Mouse (Mus musculus) bone marrow, adult 2 months (tissue): Measurements from ENCODE around the gene 4430402I18Rik. TPM values are rescaled to one million over a fixed set of nuclear protein-coding genes. Genes with fewer than 3 reads are reported as not detected.

ENCODE experiments used
- H3K27ac ChIP-seq: fragments of 200-500 bp; 2 replicates; pipeline ENCODE4 v1.5.1; 2012; ENCODE audit warnings: low read depth, mild to moderate bottlenecking, control low read depth, inconsistent platforms, low read length; ENCODE audit not compliant: control insufficient read depth, poor library complexity, insufficient read depth
- H3K4me1 ChIP-seq: fragments of 200-500 bp; 2 replicates; pipeline ENCODE4 v1.6.1; 2011; ENCODE audit warnings: low read length; ENCODE audit not compliant: control insufficient read depth, insufficient read depth
- H3K4me3 ChIP-seq: fragments of 200-500 bp; replicated peaks from 2 replicates; pipeline ENCODE3; 2011; ENCODE audit warnings: mild to moderate bottlenecking, low read depth, low read length, control low read depth; ENCODE audit not compliant: control insufficient read depth
- CTCF ChIP-seq: fragments of 200-500 bp; IDR thresholded peaks from 2 replicates; pipeline ENCODE4 v1.5.1; 2011; ENCODE audit warnings: low read length, control low read depth; ENCODE audit not compliant: control insufficient read depth, insufficient read depth
- POLR2A ChIP-seq: fragments of 200-500 bp; IDR thresholded peaks from 2 replicates; pipeline ENCODE4 v1.6.1; 2011; ENCODE audit warnings: low read depth, mild to moderate bottlenecking, control low read depth, low read length, borderline replicate concordance; ENCODE audit not compliant: control insufficient read depth
- WGBS: fragments of 180-500 bp; shearing (Covaris S2); methylation state at CpG from one replicate; pipeline ENCODE4 v1.1.7; 2018; 5-methylcytosine and 5-hydroxymethylcytosine counted together
- polyA plus RNA-seq: library from polyadenylated mRNA; stranded (reverse); fragments of >200 nt; gene quantifications from 2 replicates; pipeline ENCODE4 v1.2.4, GENCODE M21; 2011; ENCODE audit warnings: low replicate concordance; ENCODE audit not compliant: missing spikeins, insufficient read depth, insufficient read length

4430402I18Rik gene
- polyA plus RNA-seq, 1 experiment: not detected

DNA sequence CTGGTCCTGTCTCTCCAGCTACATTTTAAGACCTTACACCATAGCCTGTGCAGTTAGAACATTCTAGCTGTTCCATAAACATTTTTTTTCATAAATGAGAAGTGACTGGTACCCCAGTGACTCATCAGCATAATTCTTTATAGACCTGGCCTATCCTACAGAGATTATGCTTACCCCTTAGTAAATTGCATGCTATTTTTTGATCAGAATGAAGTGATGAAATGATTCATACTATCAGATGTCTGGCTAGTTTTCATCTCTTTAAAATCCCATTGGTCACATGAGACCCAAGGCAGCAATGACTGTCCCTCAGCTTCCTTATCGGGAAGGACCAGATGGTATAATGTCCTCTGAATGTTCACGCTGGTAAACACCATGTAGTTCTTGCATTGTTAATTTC lies 66.8 kb downstream of the 4430402I18Rik start:
- 78% methylated on average over 2 of the region's 2 CpGs for WGBS
- H3K4me3 ChIP-seq: no peak overlapping the region
- H3K27ac ChIP-seq: no peak overlapping the region
- TF ChIP-seq POLR2A (no peak), CTCF (no peak)
- no peaks in the 10 kb centered on the region for H3K4me1 ChIP-seq

DNA sequence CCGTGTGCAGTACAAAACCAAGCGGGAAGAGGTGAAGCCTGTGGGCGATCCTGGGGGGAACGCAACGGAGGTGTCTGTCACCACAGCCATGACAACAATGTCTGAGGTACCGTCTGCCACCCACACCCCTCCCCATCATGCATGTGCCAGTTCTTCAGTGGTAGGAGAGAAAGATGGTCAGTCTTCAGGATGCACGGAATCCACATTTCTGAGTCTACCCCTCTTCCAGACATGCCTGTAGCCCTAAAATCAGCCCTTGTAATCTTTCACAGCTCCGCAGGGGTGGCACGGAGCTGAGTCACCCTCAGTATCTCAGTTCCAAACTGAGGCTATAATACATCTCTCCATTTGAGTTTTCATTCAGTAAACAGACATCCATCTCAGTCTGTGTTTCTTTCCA lies 70.1 kb downstream of the 4430402I18Rik start:
- TF ChIP-seq CTCF (no peak), POLR2A (no peak)
- 84% methylated on average over 9 of the region's 9 CpGs for WGBS
- H3K4me1 ChIP-seq: no peaks in the 10 kb centered on the region
- H3K4me3 ChIP-seq: no peak overlapping the region
- no peak overlapping the region for H3K27ac ChIP-seq

GRCm38 (mm10) chr19:28896639-28897038 lies 71.0 kb downstream of the 4430402I18Rik start:
- Histone ChIP-seq H3K4me3 (no peak overlapping the region), H3K4me1 (no peaks in the 10 kb centered on the region), H3K27ac (no peak overlapping the region)
- TF ChIP-seq POLR2A: no peak
- no peak for TF ChIP-seq CTCF
- WGBS: 72% methylated on average over 1 of the region's 1 CpGs

- Histone ChIP-seq H3K27ac (no peak overlapping the region), H3K4me3 (no peak overlapping the region), H3K4me1 (no peaks in the 10 kb centered on the region)
- WGBS: 93% methylated on average over 1 of the region's 1 CpGs
- TF ChIP-seq CTCF (no peak), POLR2A (no peak)
Observed at GRCm38 (mm10) chr19:28891864-28892263, 75.7 kb downstream of the 4430402I18Rik start.

GRCm38 (mm10) chr19:28891238-28891637 lies 76.4 kb downstream of the 4430402I18Rik start:
- Histone ChIP-seq H3K4me3 (no peak overlapping the region), H3K27ac (no peak overlapping the region), H3K4me1 (no peaks in the 10 kb centered on the region)
- TF ChIP-seq CTCF: no peak
- TF ChIP-seq POLR2A: no peak
- WGBS: 77% methylated on average over 5 of the region's 5 CpGs

- 62% methylated on average over 3 of the region's 3 CpGs for WGBS
- no peak overlapping the region for H3K4me3 ChIP-seq
- no peak for TF ChIP-seq CTCF
- TF ChIP-seq POLR2A: no peak
- no peaks in the 10 kb centered on the region for H3K4me1 ChIP-seq
- H3K27ac ChIP-seq: no peak overlapping the region
Observed at GRCm38 (mm10) chr19:28889251-28889650, 78.3 kb downstream of the 4430402I18Rik start.

DNA sequence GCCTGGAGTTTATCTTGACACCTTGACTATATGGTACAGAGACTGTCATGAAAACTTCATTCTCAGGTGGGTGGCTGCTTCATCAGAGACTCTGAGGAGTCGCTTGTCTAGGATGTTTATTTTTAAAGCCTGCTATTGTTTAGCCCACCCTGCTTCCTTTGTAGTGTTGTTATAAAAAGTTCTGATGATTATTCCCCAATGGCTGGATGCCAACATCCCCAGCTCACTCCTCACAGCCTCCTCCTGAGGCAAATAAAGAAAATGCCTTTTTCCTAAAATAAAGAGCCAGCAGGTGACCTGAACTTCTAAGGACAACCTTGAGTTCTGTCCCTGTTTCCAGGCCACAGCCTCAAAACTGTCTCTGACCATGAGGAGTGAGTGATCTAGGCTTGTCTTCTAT lies 79.1 kb downstream of the 4430402I18Rik start:
- Histone ChIP-seq H3K27ac (no peak overlapping the region), H3K4me3 (no peak overlapping the region), H3K4me1 (no peaks in the 10 kb centered on the region)
- 71% methylated on average over 1 of the region's 1 CpGs for WGBS
- TF ChIP-seq POLR2A: no peak
- no peak for TF ChIP-seq CTCF

DNA sequence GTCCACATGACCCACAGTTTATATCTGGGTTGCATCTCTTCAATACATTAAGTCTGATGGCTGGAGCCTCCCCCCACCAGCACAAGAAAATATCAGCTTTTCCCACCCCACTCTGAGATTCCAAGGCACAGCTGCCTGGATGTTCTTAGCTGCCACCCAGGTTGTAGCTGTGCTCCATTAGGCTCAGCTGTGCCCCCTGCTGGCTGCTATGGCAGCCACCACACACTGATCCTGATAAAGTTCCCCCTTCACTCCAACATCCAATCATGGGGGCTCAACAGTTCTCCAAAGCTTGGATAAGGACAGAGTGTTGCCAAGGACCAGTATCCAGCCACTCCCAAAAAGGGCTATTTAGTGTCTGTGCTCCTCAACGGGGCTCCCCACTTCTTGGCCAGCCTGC lies 84.5 kb downstream of the 4430402I18Rik start:
- no peak for TF ChIP-seq POLR2A
- TF ChIP-seq CTCF: peak; percentile 60; the same call in 1 of the 2 replicates
- Histone ChIP-seq H3K4me1 (no peaks in the 10 kb centered on the region), H3K4me3 (no peak overlapping the region), H3K27ac (no peak overlapping the region)
- WGBS: 66% methylated on average over 1 of the region's 1 CpGs

DNA sequence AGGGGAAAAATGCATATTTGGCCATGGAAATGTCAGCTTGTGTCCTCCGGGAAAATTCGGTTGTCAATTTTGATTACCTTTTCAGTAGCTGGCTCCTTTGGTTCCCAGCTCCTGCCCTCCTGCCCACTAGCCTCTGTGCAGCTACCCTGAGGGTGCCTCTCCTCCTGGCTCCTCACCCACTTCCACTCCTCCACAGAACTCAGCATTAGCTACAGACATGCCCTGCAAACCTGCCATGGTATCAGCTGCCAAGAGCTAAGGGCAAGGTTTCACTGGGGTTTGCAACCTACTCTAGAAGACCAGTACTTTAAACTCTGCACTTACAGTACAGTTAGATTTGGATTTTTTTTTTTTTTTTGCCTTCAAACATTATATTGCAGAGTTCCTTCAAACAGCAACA lies 88.1 kb downstream of the 4430402I18Rik start:
- no peak overlapping the region for H3K27ac ChIP-seq
- no peaks in the 10 kb centered on the region for H3K4me1 ChIP-seq
- H3K4me3 ChIP-seq: no peak overlapping the region
- TF ChIP-seq POLR2A (no peak), CTCF (no peak)
- WGBS: 84% methylated on average over 2 of the region's 2 CpGs

GRCm38 (mm10) chr19:28870351-28870750 lies 97.2 kb downstream of the 4430402I18Rik start:
- no peak for TF ChIP-seq CTCF
- TF ChIP-seq POLR2A: no peak
- H3K4me1 ChIP-seq: no peaks in the 10 kb centered on the region
- 88% methylated on average over 2 of the region's 2 CpGs for WGBS
- H3K4me3 ChIP-seq: no peak overlapping the region
- H3K27ac ChIP-seq: no peak overlapping the region
